Comparison of ENCODE assay signal across 9 mouse cellular contexts in the genomic region with DNA sequence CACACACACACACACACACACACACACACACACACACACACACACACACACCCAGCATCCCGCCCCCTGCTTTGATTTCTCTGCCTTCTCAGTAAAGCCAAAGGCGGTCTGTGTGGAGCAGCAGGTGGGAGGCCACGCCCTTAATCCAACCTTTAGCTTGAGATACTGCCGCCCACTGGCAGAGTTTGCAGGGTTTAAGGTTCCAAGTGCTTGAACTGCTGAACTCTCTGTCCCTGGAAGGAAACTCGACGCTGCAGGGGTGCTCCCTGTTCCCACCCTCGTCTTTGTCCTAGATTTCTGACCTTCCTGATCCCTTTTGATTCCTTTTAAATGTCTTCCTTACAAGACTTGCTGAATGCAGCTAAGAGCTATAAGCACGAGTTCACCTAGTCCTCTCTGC. TPM values are rescaled to one million over a fixed set of nuclear protein-coding genes. Genes with fewer than 3 reads are reported as not detected.
A peak's percentile ranks its signal among the peaks of the same experiment; 100 is the strongest.
DNase-seq lines count a peak whose midpoint lies in the region; ATAC-seq and TF ChIP-seq lines count a peak whose summit lies in the region.
"Had no signal": no experiment of that assay in that cellular context is flagged by ENCODE, and none has a peak within 500 bp of the region (broad histone marks: within the 10 kb centered on the region; RNA-seq: fewer than 3 reads in every experiment).

No protein-coding gene starts in this region.

- H3K9me3 ChIP-seq in lung, postnatal 0 days (ENCODE audit: low read length): no peaks in the 10 kb centered on the region
- H3K9me3 ChIP-seq in forebrain, embryonic 11.5 days (ENCODE audit: control insufficient read depth, low read length): no peaks in the 10 kb centered on the region
- H3K9me3 ChIP-seq: neural tube, embryonic 12.5 days had no signal

- no peak overlapping the region for H3K4me3 ChIP-seq in lung, postnatal 0 days (ENCODE audit: low read depth, low read length)
- H3K4me3 ChIP-seq in forebrain, embryonic 11.5 days (ENCODE audit: low read depth, low read length): no peak overlapping the region
- H3K4me3 ChIP-seq: neural tube, embryonic 12.5 days had no signal

- H3K27ac ChIP-seq in lung, postnatal 0 days (ENCODE audit: low read length): no peak overlapping the region
- no peak overlapping the region for H3K27ac ChIP-seq in forebrain, embryonic 11.5 days (ENCODE audit: low read depth, low read length)
- H3K27ac ChIP-seq: neural tube, embryonic 12.5 days had no signal

- H3K4me1 ChIP-seq in lung, postnatal 0 days (ENCODE audit: insufficient read depth, low read depth, low read length): no peaks in the 10 kb centered on the region
- 0 out of 2 replicates have a peak, but pooled peaks cover 1% of the 10 kb centered on the region for H3K4me1 ChIP-seq in forebrain, embryonic 11.5 days (replicated peaks; ENCODE audit: control insufficient read depth, insufficient read depth, low read length)
- H3K4me1 ChIP-seq: neural tube, embryonic 12.5 days had no signal

- H3K4me2 ChIP-seq in lung, postnatal 0 days (replicated peaks; ENCODE audit: low read depth, low read length): no peak overlapping the region
- no peak overlapping the region for H3K4me2 ChIP-seq in forebrain, embryonic 11.5 days (ENCODE audit: low read depth, low read length, severe bottlenecking)
- H3K4me2 ChIP-seq: neural tube, embryonic 12.5 days had no signal

- WGBS in lung, postnatal 0 days: 30% methylated on average over 7 of the region's 8 CpGs
- WGBS in forebrain, embryonic 11.5 days: 7% methylated on average over 8 of the region's 8 CpGs

- DNase-seq in urinary bladder, postnatal 14 days (ENCODE audit: low spot score): peak; percentile 43
- DNase-seq in urinary bladder, postnatal 25 days (ENCODE audit: low spot score): no peak
- peak; percentile 20 for DNase-seq in forelimb bud, embryonic 11.5 days (ENCODE audit: low read depth, low spot score)
- peak; percentile 71 for DNase-seq in lung, postnatal 0 days (ENCODE audit: low spot score)
- no peak for DNase-seq in adrenal gland, postnatal 25 days
- no peak for DNase-seq in forebrain, embryonic 11.5 days (ENCODE audit: low spot score)
- DNase-seq in left cerebral cortex, adult 18-20 months (ENCODE audit: low spot score in 2 of 2): no peak
- DNase-seq: cerebellum, adult 2 months had no signal

- no peak overlapping the region for H3K9ac ChIP-seq in lung, postnatal 0 days (replicated peaks; ENCODE audit: low read depth)
- no peak overlapping the region for H3K9ac ChIP-seq in forebrain, embryonic 11.5 days (ENCODE audit: low read length)
- H3K9ac ChIP-seq: neural tube, embryonic 12.5 days had no signal

- peak; percentile 57 for ATAC-seq in lung, postnatal 0 days
- no peak for ATAC-seq in forebrain, embryonic 11.5 days (replicated peaks; ENCODE audit: low FRiP score)

- TF ChIP-seq EP300 in lung, postnatal 0 days (IDR thresholded peaks at IDR 0.05): no peak

- H3K27me3 ChIP-seq in lung, postnatal 0 days (replicated peaks; ENCODE audit: insufficient read depth, low read length): no peaks in the 10 kb centered on the region
- no peaks in the 10 kb centered on the region for H3K27me3 ChIP-seq in forebrain, embryonic 11.5 days (ENCODE audit: control insufficient read depth, insufficient read depth, low read length)
- H3K27me3 ChIP-seq: neural tube, embryonic 12.5 days had no signal

- TF ChIP-seq CTCF in lung, postnatal 0 days (IDR thresholded peaks at IDR 0.05): peak; percentile 48

- H3K36me3 ChIP-seq in lung, postnatal 0 days (ENCODE audit: insufficient read depth, low read length): no peaks in the 10 kb centered on the region
- no peaks in the 10 kb centered on the region for H3K36me3 ChIP-seq in forebrain, embryonic 11.5 days (ENCODE audit: control insufficient read depth, insufficient read depth, low read length)
- H3K36me3 ChIP-seq: neural tube, embryonic 12.5 days had no signal

RNA-seq across cellular contexts. Expression of a gene that starts 44.9 kb away (rescaled TPM):
- polyA plus RNA-seq in lung, postnatal 0 days (2015; fragmentation: Nextera tagmentation; extraction: Ambion mirVana): 97.1 and 106 TPM in 2 replicates
- total RNA-seq in adrenal gland, postnatal 25 days (2021): 128 and 161 TPM in 2 replicates
- polyA plus RNA-seq in forebrain, embryonic 11.5 days (2014; fragmentation: Nextera tagmentation; extraction: Ambion mirVana): 47.3 and 51.0 TPM in 2 replicates
- 10 to 100 TPM; 20.5 to 21.4 TPM for total RNA-seq in left cerebral cortex, adult 18-20 months (2021)

RNA-seq across cellular contexts. Expression of a gene that starts 45.6 kb away (rescaled TPM):
- polyA plus RNA-seq in lung, postnatal 0 days (2015; fragmentation: Nextera tagmentation; extraction: Ambion mirVana): 0.33 and 0.61 TPM in 2 replicates
- 2.2 TPM in 2 replicates for total RNA-seq in adrenal gland, postnatal 25 days (2021)
- polyA plus RNA-seq in forebrain, embryonic 11.5 days (2014; fragmentation: Nextera tagmentation; extraction: Ambion mirVana): 0.16 TPM in 1 of 2 replicates, not detected in the other
- 10 to 100 TPM; 18.9 to 19.0 TPM for total RNA-seq in left cerebral cortex, adult 18-20 months (2021)

Comparison
In these comparisons a context has a peak if more than half of its experiments do, and no peak if none do; other contexts are left out.
1. DNase-seq: peak in urinary bladder, postnatal 14 days (single experiment), forelimb bud, embryonic 11.5 days (single experiment) and lung, postnatal 0 days (single experiment); none in urinary bladder, postnatal 25 days (single experiment), adrenal gland, postnatal 25 days (single experiment), forebrain, embryonic 11.5 days (single experiment) and left cerebral cortex, adult 18-20 months (0 of 2).